Mouse (Mus musculus): ENCODE results near the gene Dcun1d4. TPM values are rescaled to one million over a fixed set of nuclear protein-coding genes. Genes with fewer than 3 reads are reported as not detected.
"Not testable (repeated sequence)": the region's sequence is repeated elsewhere in the genome, so short reads cannot be mapped to it uniquely, and the experiment has no call there.

Dcun1d4 gene
- 49.6 and 50.8 TPM in 2 replicates for polyA plus RNA-seq (2016; fragmentation: Nextera tagmentation; extraction: Ambion mirVana)

- H3K4me3 ChIP-seq, result no peak within 1 kb of the TSS
- DNase-seq (ENCODE audit: extremely low spot score, low spot score), result no peak
Measured at GRCm38 (mm10) chr5:73480700-73481099, at the start of gene Dcun1d4. Gene Dcun1d4, plus strand, starts transcription at chr5:73481000.

GRCm38 (mm10) chr5:73431581-73431980 lies 49.2 kb upstream of the Dcun1d4 start:
- H3K4me1 ChIP-seq, result 0 out of 2 replicates have a peak, but pooled peaks cover 3% of the 10 kb centered on the region
- peak; percentile 67 for DNase-seq (ENCODE audit: extremely low spot score, low spot score)
- no peaks in the 10 kb centered on the region for H3K9me3 ChIP-seq
- H3K27me3 ChIP-seq (ENCODE audit: poor library complexity, severe bottlenecking), result no peaks in the 10 kb centered on the region
- H3K36me3 ChIP-seq (replicated peaks), result no peaks in the 10 kb centered on the region
- WGBS, result 27% methylated on average over 14 of the region's 14 CpGs
- no peak overlapping the region for H3K27ac ChIP-seq
- H3K4me3 ChIP-seq, result no peak overlapping the region

More at GRCm38 (mm10) chr5:73480700-73481099, at the start of gene Dcun1d4:
- 83% methylated on average over 7 of the region's 7 CpGs for WGBS
- no peaks in the 10 kb centered on the region for H3K27me3 ChIP-seq (ENCODE audit: poor library complexity, severe bottlenecking)
- no peaks in the 10 kb centered on the region for H3K36me3 ChIP-seq (replicated peaks)
- H3K4me1 ChIP-seq, result peaks cover 6% of the 10 kb centered on the region
- no peaks in the 10 kb centered on the region for H3K9me3 ChIP-seq
- H3K27ac ChIP-seq, result no peak within 1 kb of the TSS

GRCm38 (mm10) chr5:73432805-73433204 lies 48.0 kb upstream of the Dcun1d4 start:
- DNase-seq (ENCODE audit: extremely low spot score, low spot score), result no peak
- no peaks in the 10 kb centered on the region for H3K27me3 ChIP-seq (ENCODE audit: poor library complexity, severe bottlenecking)
- H3K36me3 ChIP-seq (replicated peaks), result no peaks in the 10 kb centered on the region
- H3K4me3 ChIP-seq, result no peak overlapping the region
- H3K4me1 ChIP-seq, result 0 out of 2 replicates have a peak, but pooled peaks cover 3% of the 10 kb centered on the region
- WGBS, result 83% methylated on average over 6 of the region's 6 CpGs
- H3K27ac ChIP-seq, result no peak overlapping the region
- no peaks in the 10 kb centered on the region for H3K9me3 ChIP-seq

GRCm38 (mm10) chr5:73434764-73435163 lies 46.0 kb upstream of the Dcun1d4 start:
- H3K27ac ChIP-seq, result no peak overlapping the region
- no peaks in the 10 kb centered on the region for H3K9me3 ChIP-seq
- no peak overlapping the region for H3K4me3 ChIP-seq
- 81% methylated on average over 7 of the region's 7 CpGs for WGBS
- 0 out of 2 replicates have a peak, but pooled peaks cover 3% of the 10 kb centered on the region for H3K4me1 ChIP-seq
- H3K36me3 ChIP-seq (replicated peaks), result no peaks in the 10 kb centered on the region
- no peak for DNase-seq (ENCODE audit: extremely low spot score, low spot score)
- no peaks in the 10 kb centered on the region for H3K27me3 ChIP-seq (ENCODE audit: poor library complexity, severe bottlenecking)

- Histone ChIP-seq H3K27ac (no peak overlapping the region), H3K36me3 (replicated peaks) (no peaks in the 10 kb centered on the region), H3K4me1 (no peaks in the 10 kb centered on the region), H3K9me3 (no peaks in the 10 kb centered on the region), H3K4me3 (no peak overlapping the region), H3K27me3 (ENCODE audit: poor library complexity, severe bottlenecking) (no peaks in the 10 kb centered on the region)
- WGBS, result 85% methylated on average over 9 of the region's 9 CpGs
- DNase-seq (ENCODE audit: extremely low spot score, low spot score), result no peak
Measured at GRCm38 (mm10) chr5:73442176-73442575, 38.6 kb upstream of the Dcun1d4 start.

GRCm38 (mm10) chr5:73450276-73450675 lies 30.5 kb upstream of the Dcun1d4 start:
- Histone ChIP-seq H3K9me3 (no peaks in the 10 kb centered on the region), H3K4me3 (no peak overlapping the region), H3K27ac (no peak overlapping the region), H3K27me3 (ENCODE audit: poor library complexity, severe bottlenecking) (no peaks in the 10 kb centered on the region), H3K4me1 (peaks cover 9% of the 10 kb centered on the region), H3K36me3 (replicated peaks) (no peaks in the 10 kb centered on the region)
- no peak for DNase-seq (ENCODE audit: extremely low spot score, low spot score)
- 79% methylated on average over 1 of the region's 1 CpGs for WGBS

- Histone ChIP-seq H3K27me3 (ENCODE audit: poor library complexity, severe bottlenecking) (no peaks in the 10 kb centered on the region), H3K36me3 (replicated peaks) (no peaks in the 10 kb centered on the region), H3K4me1 (peaks cover 9% of the 10 kb centered on the region), H3K4me3 (no peak overlapping the region), H3K27ac (no peak overlapping the region), H3K9me3 (no peaks in the 10 kb centered on the region)
- WGBS, result 86% methylated on average over 2 of the region's 2 CpGs
- DNase-seq (ENCODE audit: extremely low spot score, low spot score), result no peak
Measured at GRCm38 (mm10) chr5:73454502-73455306, 26.1 kb upstream of the Dcun1d4 start.

GRCm38 (mm10) chr5:73455307-73455687 lies 25.5 kb upstream of the Dcun1d4 start:
- DNase-seq (ENCODE audit: extremely low spot score, low spot score), result no peak
- Histone ChIP-seq H3K4me1 (peaks cover 9% of the 10 kb centered on the region), H3K36me3 (replicated peaks) (no peaks in the 10 kb centered on the region), H3K9me3 (no peaks in the 10 kb centered on the region), H3K27ac (no peak overlapping the region), H3K27me3 (ENCODE audit: poor library complexity, severe bottlenecking) (no peaks in the 10 kb centered on the region), H3K4me3 (no peak overlapping the region)
- WGBS, result 92% methylated on average over 5 of the region's 5 CpGs

GRCm38 (mm10) chr5:73468462-73469433 lies 12.1 kb upstream of the Dcun1d4 start:
- H3K9me3 ChIP-seq, result no peaks in the 10 kb centered on the region
- no peak overlapping the region for H3K27ac ChIP-seq
- 90% methylated on average over 16 of the region's 16 CpGs for WGBS
- H3K36me3 ChIP-seq (replicated peaks), result no peaks in the 10 kb centered on the region
- no peaks in the 10 kb centered on the region for H3K27me3 ChIP-seq (ENCODE audit: poor library complexity, severe bottlenecking)
- H3K4me3 ChIP-seq, result no peak overlapping the region
- DNase-seq (ENCODE audit: extremely low spot score, low spot score), result no peak
- no peaks in the 10 kb centered on the region for H3K4me1 ChIP-seq

- no peaks in the 10 kb centered on the region for H3K36me3 ChIP-seq (replicated peaks)
- DNase-seq (ENCODE audit: extremely low spot score, low spot score), result no peak
- no peak overlapping the region for H3K4me3 ChIP-seq
- H3K27ac ChIP-seq, result no peak overlapping the region
- 91% methylated on average over 20 of the region's 20 CpGs for WGBS
- H3K4me1 ChIP-seq, result no peaks in the 10 kb centered on the region
- H3K27me3 ChIP-seq (ENCODE audit: poor library complexity, severe bottlenecking), result no peaks in the 10 kb centered on the region
- H3K9me3 ChIP-seq, result no peaks in the 10 kb centered on the region
Measured at GRCm38 (mm10) chr5:73474412-73475405, 6.1 kb upstream of the Dcun1d4 start.

GRCm38 (mm10) chr5:73481401-73481800 lies 601 bp downstream of the Dcun1d4 start:
- H3K27me3 ChIP-seq (ENCODE audit: poor library complexity, severe bottlenecking), result no peaks in the 10 kb centered on the region
- no peaks in the 10 kb centered on the region for H3K9me3 ChIP-seq
- H3K4me3 ChIP-seq, result no peak overlapping the region
- no peaks in the 10 kb centered on the region for H3K36me3 ChIP-seq (replicated peaks)
- peaks cover 9% of the 10 kb centered on the region for H3K4me1 ChIP-seq
- DNase-seq (ENCODE audit: extremely low spot score, low spot score), result no peak
- WGBS, result 91% methylated on average over 7 of the region's 7 CpGs
- H3K27ac ChIP-seq, result no peak overlapping the region

- H3K27ac ChIP-seq; DNase-seq (ENCODE audit: extremely low spot score, low spot score); H3K27me3 ChIP-seq (ENCODE audit: poor library complexity, severe bottlenecking); H3K4me3 ChIP-seq; H3K9me3 ChIP-seq; H3K36me3 ChIP-seq (replicated peaks): not testable (repeated sequence)
- peaks cover 10% of the 10 kb centered on the region for H3K4me1 ChIP-seq
- WGBS, result 88% methylated on average over 1 of the region's 1 CpGs
Measured at GRCm38 (mm10) chr5:73482381-73482780, 1.6 kb downstream of the Dcun1d4 start.

All from forebrain, embryonic 10.5 days (tissue).